Mouse (Mus musculus): ENCODE measurements around the gene Gng4. TPM values are rescaled to one million over a fixed set of nuclear protein-coding genes. Genes with fewer than 3 reads are reported as not detected.
A peak's percentile ranks its signal among the peaks of the same experiment; 100 is the strongest.

The Gng4 gene
- polyA plus RNA-seq (2015; fragmentation: Nextera tagmentation; extraction: Ambion mirVana) = 2.9 and 3.8 TPM in 2 replicates

DNA sequence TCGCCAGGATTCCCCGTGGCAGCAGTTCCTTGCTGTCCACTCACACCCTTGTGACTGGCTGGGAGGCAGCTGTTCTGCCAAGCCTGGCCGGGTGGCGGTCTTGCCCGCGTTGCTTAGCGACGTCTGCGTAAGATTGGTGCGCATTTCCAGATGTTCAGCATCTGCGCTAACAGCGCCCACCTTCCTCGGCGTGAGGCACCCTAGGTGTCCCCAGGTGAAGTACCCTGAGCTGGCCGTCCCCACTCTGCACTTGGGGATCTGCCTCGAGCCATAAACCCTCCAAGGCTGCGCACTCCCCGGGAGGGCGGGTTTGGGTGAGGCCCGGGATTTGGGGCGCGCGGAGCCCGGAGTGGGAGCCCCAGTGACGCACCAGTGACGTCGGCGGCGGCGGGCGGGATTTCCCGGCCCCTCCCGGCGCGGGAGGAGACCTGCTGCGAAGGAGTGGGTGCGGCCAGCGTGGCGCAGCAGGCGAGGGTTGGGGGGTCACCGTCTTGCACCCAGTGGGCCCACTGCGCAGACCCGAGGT, at the start of gene Gng4:
TSS of gene Gng4 (plus strand) at position 166 of the 526 bp plus-strand sequence.
- Histone ChIP-seq H3K9ac (ENCODE audit: low read depth, low read length) (no peak within 1 kb of the TSS), H3K27me3 (replicated peaks; ENCODE audit: control insufficient read depth, insufficient read depth, low read length) (peaks cover 37% of the 10 kb centered on the region), H3K36me3 (ENCODE audit: control insufficient read depth, insufficient read depth) (no peaks in the 10 kb centered on the region), H3K4me2 (replicated peaks; ENCODE audit: low read depth) (peak within 1 kb of the TSS; percentile 92), H3K9me3 (ENCODE audit: control insufficient read depth) (no peaks in the 10 kb centered on the region), H3K27ac (ENCODE audit: low read depth, low read length) (no peak within 1 kb of the TSS), H3K4me3 (ENCODE audit: low read depth, low read length) (peak within 1 kb of the TSS; percentile 53), H3K4me1 (replicated peaks; ENCODE audit: control insufficient read depth, insufficient read depth, low read length) (no peaks in the 10 kb centered on the region)
- TF ChIP-seq CTCF (IDR thresholded peaks at IDR 0.05; ENCODE audit: low read depth) = no peak
- ATAC-seq = peak; percentile 39
- 1% methylated on average over 41 of the region's 43 CpGs for WGBS

DNA sequence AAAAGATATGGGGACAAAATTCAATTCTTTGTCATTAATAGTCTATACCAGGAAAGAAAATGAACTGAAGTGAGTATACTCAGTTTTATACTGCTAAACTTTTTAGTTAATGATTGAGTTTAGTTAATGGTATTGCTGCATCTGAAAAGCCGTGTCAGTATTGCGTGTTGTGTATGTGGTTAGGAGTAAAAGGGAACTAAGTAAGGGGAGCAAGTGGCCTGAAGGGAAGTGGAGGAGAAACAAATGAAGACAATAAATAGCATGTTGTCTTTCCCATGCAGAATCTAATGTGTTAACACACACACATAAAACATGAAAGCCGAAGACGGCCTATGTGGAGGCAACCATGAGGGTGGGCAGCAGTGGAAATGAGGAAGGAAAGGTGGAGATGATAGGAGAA, 44.6 kb upstream of the Gng4 start:
- no peak overlapping the region for H3K4me3 ChIP-seq (ENCODE audit: low read depth, low read length)
- no peaks in the 10 kb centered on the region for H3K4me1 ChIP-seq (replicated peaks; ENCODE audit: control insufficient read depth, insufficient read depth, low read length)
- H3K27me3 ChIP-seq (replicated peaks; ENCODE audit: control insufficient read depth, insufficient read depth, low read length) = 0 out of 2 replicates have a peak, but pooled peaks cover 7% of the 10 kb centered on the region
- H3K36me3 ChIP-seq (ENCODE audit: control insufficient read depth, insufficient read depth) = peaks cover 10% of the 10 kb centered on the region
- no peak overlapping the region for H3K4me2 ChIP-seq (replicated peaks; ENCODE audit: low read depth)
- H3K9me3 ChIP-seq (ENCODE audit: control insufficient read depth) = no peaks in the 10 kb centered on the region
- no peak for TF ChIP-seq CTCF (IDR thresholded peaks at IDR 0.05; ENCODE audit: low read depth)
- no peak overlapping the region for H3K27ac ChIP-seq (ENCODE audit: low read depth, low read length)
- no peak overlapping the region for H3K9ac ChIP-seq (ENCODE audit: low read depth, low read length)
- 97% methylated on average over 4 of the region's 4 CpGs for WGBS
- no peak for ATAC-seq

DNA sequence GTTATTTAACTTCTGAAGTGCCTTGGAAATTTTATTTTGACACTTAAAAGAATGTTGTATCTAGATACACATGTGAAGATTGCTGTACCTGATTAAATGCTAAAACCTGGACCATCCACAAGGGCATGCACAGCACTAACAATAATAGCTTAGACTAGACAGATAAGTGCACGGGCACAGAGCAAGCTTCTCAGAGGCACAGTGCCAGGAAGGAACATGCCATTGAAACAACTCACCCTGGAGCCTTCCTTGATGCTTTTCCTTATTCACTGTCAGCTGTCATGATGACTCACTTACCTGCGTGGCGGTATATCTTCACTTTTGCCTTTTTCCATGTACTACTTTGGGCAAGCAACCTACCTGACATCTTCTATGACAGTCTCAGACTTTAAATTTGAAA, 37.9 kb upstream of the Gng4 start:
- WGBS = 78% methylated on average over 3 of the region's 3 CpGs
- peaks cover 10% of the 10 kb centered on the region for H3K36me3 ChIP-seq (ENCODE audit: control insufficient read depth, insufficient read depth)
- no peak overlapping the region for H3K9ac ChIP-seq (ENCODE audit: low read depth, low read length)
- H3K27me3 ChIP-seq (replicated peaks; ENCODE audit: control insufficient read depth, insufficient read depth, low read length) = peaks cover 27% of the 10 kb centered on the region; the same call in 1 of the 2 replicates
- no peak for TF ChIP-seq CTCF (IDR thresholded peaks at IDR 0.05; ENCODE audit: low read depth)
- H3K4me2 ChIP-seq (replicated peaks; ENCODE audit: low read depth) = no peak overlapping the region
- no peak for ATAC-seq
- no peak overlapping the region for H3K4me3 ChIP-seq (ENCODE audit: low read depth, low read length)
- no peaks in the 10 kb centered on the region for H3K9me3 ChIP-seq (ENCODE audit: control insufficient read depth)
- H3K27ac ChIP-seq (ENCODE audit: low read depth, low read length) = no peak overlapping the region
- no peaks in the 10 kb centered on the region for H3K4me1 ChIP-seq (replicated peaks; ENCODE audit: control insufficient read depth, insufficient read depth, low read length)

DNA sequence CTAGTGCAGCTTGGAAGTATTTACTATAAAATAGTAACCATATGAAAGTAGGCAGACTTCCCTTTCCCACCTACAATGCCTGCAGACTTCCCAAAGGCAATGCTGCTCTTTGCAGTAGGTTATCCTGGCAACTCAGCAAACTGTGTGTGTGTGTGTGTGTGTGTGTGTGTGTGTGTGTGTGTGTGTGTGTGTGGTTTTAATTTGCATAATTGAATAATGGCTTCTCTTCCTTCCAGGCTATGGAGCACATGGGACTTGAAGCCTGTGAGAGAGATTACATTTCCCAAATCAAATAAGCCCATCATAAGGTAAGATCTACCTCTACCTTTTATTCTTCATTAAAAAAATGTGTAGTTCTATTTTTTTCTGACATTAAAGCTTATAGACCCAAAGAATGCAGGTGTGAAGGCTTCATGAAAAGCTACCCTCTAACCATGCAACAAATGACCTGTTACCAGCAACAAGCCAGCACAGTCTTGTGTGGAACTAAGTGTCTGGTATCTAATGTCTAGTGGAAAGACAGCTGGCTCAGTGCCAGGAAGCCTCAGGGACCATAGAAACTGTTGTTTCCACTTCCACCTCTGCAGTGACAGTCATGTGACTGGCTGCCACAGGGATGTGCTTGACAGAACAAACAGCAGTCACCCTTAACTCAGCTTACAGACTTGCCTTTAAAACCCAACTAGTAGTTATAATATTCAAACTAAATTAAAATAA, 7.9 kb upstream of the Gng4 start:
- ATAC-seq = no peak
- 0 out of 2 replicates have a peak, but pooled peaks cover 4% of the 10 kb centered on the region for H3K36me3 ChIP-seq (ENCODE audit: control insufficient read depth, insufficient read depth)
- TF ChIP-seq CTCF (IDR thresholded peaks at IDR 0.05; ENCODE audit: low read depth) = no peak

DNA sequence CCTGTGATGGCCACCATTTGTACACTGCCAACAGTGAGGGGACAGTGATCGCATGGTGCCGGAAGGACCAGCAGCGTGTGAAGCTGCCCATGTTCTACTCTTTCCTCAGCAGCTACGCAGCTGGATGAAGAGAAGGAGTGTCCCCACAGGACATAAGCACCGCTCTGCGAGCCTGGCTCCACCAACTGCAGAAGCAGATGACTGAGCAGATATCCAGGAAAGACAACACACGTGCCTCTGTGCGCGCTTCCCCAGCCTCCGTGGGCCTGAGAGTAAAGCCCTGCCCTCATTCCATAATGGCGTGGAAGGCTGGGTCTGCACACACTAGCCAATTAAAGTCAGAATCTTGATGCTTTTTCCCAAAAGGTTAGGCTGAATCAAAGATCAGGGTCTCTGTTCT, 6.8 kb upstream of the Gng4 start:
- TF ChIP-seq CTCF (IDR thresholded peaks at IDR 0.05; ENCODE audit: low read depth) = no peak
- H3K4me1 ChIP-seq (replicated peaks; ENCODE audit: control insufficient read depth, insufficient read depth, low read length) = no peaks in the 10 kb centered on the region
- 92% methylated on average over 11 of the region's 11 CpGs for WGBS
- no peak overlapping the region for H3K27ac ChIP-seq (ENCODE audit: low read depth, low read length)
- H3K36me3 ChIP-seq (ENCODE audit: control insufficient read depth, insufficient read depth) = 0 out of 2 replicates have a peak, but pooled peaks cover 4% of the 10 kb centered on the region
- H3K27me3 ChIP-seq (replicated peaks; ENCODE audit: control insufficient read depth, insufficient read depth, low read length) = no peaks in the 10 kb centered on the region
- no peak for ATAC-seq
- no peak overlapping the region for H3K4me2 ChIP-seq (replicated peaks; ENCODE audit: low read depth)
- no peaks in the 10 kb centered on the region for H3K9me3 ChIP-seq (ENCODE audit: control insufficient read depth)
- no peak overlapping the region for H3K4me3 ChIP-seq (ENCODE audit: low read depth, low read length)
- no peak overlapping the region for H3K9ac ChIP-seq (ENCODE audit: low read depth, low read length)

More for the DNA sequence above, 7.9 kb upstream of the Gng4 start:
- H3K9me3 ChIP-seq (ENCODE audit: control insufficient read depth) = no peaks in the 10 kb centered on the region
- H3K27me3 ChIP-seq (replicated peaks; ENCODE audit: control insufficient read depth, insufficient read depth, low read length) = no peaks in the 10 kb centered on the region
- H3K9ac ChIP-seq (ENCODE audit: low read depth, low read length) = no peak overlapping the region
- H3K27ac ChIP-seq (ENCODE audit: low read depth, low read length) = no peak overlapping the region
- no peak overlapping the region for H3K4me2 ChIP-seq (replicated peaks; ENCODE audit: low read depth)
- H3K4me1 ChIP-seq (replicated peaks; ENCODE audit: control insufficient read depth, insufficient read depth, low read length) = no peaks in the 10 kb centered on the region
- no peak overlapping the region for H3K4me3 ChIP-seq (ENCODE audit: low read depth, low read length)

DNA sequence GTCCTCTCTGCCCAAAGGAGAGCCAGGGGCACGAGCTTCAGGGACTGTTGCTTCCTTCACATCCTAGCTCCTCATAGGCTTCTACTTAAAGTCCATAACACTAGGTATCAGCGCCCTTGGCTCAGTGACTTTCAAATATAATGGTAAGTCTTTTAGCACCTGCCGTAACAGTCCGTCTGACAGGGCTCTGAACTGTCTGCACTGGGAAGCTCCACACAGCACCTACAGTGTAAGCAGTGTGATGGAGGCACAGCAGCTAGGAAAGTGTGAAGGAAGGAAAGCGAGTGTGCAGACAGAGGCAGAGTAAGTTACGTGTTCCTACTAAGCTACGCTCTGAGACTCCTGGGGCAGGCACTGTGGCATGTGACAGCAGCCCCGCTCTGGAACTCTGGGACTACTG, 6.2 kb upstream of the Gng4 start:
- Histone ChIP-seq H3K9ac (ENCODE audit: low read depth, low read length) (no peak overlapping the region), H3K4me2 (replicated peaks; ENCODE audit: low read depth) (no peak overlapping the region), H3K27ac (ENCODE audit: low read depth, low read length) (no peak overlapping the region), H3K4me3 (ENCODE audit: low read depth, low read length) (no peak overlapping the region), H3K27me3 (replicated peaks; ENCODE audit: control insufficient read depth, insufficient read depth, low read length) (peaks cover 2% of the 10 kb centered on the region), H3K36me3 (ENCODE audit: control insufficient read depth, insufficient read depth) (0 out of 2 replicates have a peak, but pooled peaks cover 4% of the 10 kb centered on the region), H3K4me1 (replicated peaks; ENCODE audit: control insufficient read depth, insufficient read depth, low read length) (no peaks in the 10 kb centered on the region), H3K9me3 (ENCODE audit: control insufficient read depth) (no peaks in the 10 kb centered on the region)
- WGBS = 95% methylated on average over 8 of the region's 8 CpGs
- no peak for ATAC-seq
- TF ChIP-seq CTCF (IDR thresholded peaks at IDR 0.05; ENCODE audit: low read depth) = no peak

All from intestine, postnatal 0 days (tissue).